In the genomic region with DNA sequence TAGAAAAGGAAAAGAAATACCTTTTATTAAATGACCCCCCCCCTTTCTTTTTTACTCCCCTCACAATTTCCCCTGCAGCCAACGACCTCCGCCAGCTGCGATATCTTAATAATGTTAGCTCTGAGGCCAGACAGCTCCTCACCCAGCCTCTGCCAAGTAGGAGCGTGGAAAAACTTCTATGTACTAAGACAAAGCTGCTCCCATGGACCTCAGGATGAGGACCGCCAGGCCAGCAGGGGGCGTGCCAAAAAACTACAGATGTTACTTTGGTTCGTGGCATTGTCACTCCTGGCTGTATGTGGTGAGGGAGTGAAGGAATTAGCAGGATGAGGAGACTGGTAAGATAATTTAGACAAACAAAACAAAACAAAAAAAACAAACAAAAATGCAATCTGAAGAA, we compare ENCODE assay signal across 10 mouse cellular contexts.
DNase-seq lines count a peak whose midpoint lies in the region; ATAC-seq and TF ChIP-seq lines count a peak whose summit lies in the region.
"Had no signal": no experiment of that assay in that cellular context is flagged by ENCODE, and none has a peak within 500 bp of the region (broad histone marks: within the 10 kb centered on the region; RNA-seq: fewer than 3 reads in every experiment).

No protein-coding gene starts in this region.

- DNase-seq in kidney, adult 11 months = no peak
- no peak for DNase-seq in midbrain, postnatal 0 days (ENCODE audit: low spot score)
- peak; percentile 52 for DNase-seq in brain, embryonic 14.5 days (ENCODE audit: low read depth)
- DNase-seq in stomach, postnatal 0 days (ENCODE audit: low spot score) = no peak
- DNase-seq in Muller cell, postnatal 12 days (ENCODE audit: inconsistent ontology term) = no peak
- DNase-seq: gastrocnemius, adult 2 months; layer of hippocampus, postnatal 36 days had no signal

- H3K9ac ChIP-seq in kidney, embryonic 15.5 days = no peak overlapping the region
- H3K9ac ChIP-seq in midbrain, postnatal 0 days (replicated peaks; ENCODE audit: low read length, poor library complexity, severe bottlenecking) = no peak overlapping the region
- no peak overlapping the region for H3K9ac ChIP-seq in midbrain, embryonic 16.5 days (ENCODE audit: low read depth, low read length)
- no peak overlapping the region for H3K9ac ChIP-seq in stomach, postnatal 0 days (ENCODE audit: low read length)
- H3K9ac ChIP-seq: embryonic facial prominence, embryonic 13.5 days had no signal

- H3K9me3 ChIP-seq in kidney, embryonic 15.5 days (replicated peaks) = no peaks in the 10 kb centered on the region
- H3K9me3 ChIP-seq in midbrain, postnatal 0 days (ENCODE audit: low read length) = no peaks in the 10 kb centered on the region
- H3K9me3 ChIP-seq in midbrain, embryonic 16.5 days (replicated peaks; ENCODE audit: control insufficient read depth, low read length, poor library complexity, severe bottlenecking) = no peaks in the 10 kb centered on the region
- H3K9me3 ChIP-seq in stomach, postnatal 0 days (ENCODE audit: control insufficient read depth, low read length) = no peaks in the 10 kb centered on the region
- H3K9me3 ChIP-seq: embryonic facial prominence, embryonic 13.5 days had no signal

- H3K27me3 ChIP-seq in kidney, embryonic 15.5 days = no peaks in the 10 kb centered on the region
- no peaks in the 10 kb centered on the region for H3K27me3 ChIP-seq in midbrain, postnatal 0 days (ENCODE audit: insufficient read depth, low read length)
- no peaks in the 10 kb centered on the region for H3K27me3 ChIP-seq in midbrain, embryonic 16.5 days (ENCODE audit: control insufficient read depth, insufficient read depth, low read depth, low read length)
- H3K27me3 ChIP-seq in stomach, postnatal 0 days (ENCODE audit: control insufficient read depth, insufficient read depth, low read length) = no peaks in the 10 kb centered on the region
- H3K27me3 ChIP-seq: embryonic facial prominence, embryonic 13.5 days had no signal

- 58% methylated on average over 7 of the region's 7 CpGs for WGBS in kidney, embryonic 15.5 days
- WGBS in midbrain, postnatal 0 days = 47% methylated on average over 7 of the region's 7 CpGs
- 57% methylated on average over 7 of the region's 7 CpGs for WGBS in midbrain, embryonic 16.5 days
- 45% methylated on average over 7 of the region's 7 CpGs for WGBS in stomach, postnatal 0 days

- H3K27ac ChIP-seq in kidney, embryonic 15.5 days = no peak overlapping the region
- no peak overlapping the region for H3K27ac ChIP-seq in midbrain, postnatal 0 days (ENCODE audit: low read depth, low read length)
- H3K27ac ChIP-seq in midbrain, embryonic 16.5 days (ENCODE audit: low read length) = no peak overlapping the region
- H3K27ac ChIP-seq in stomach, postnatal 0 days (replicated peaks) = no peak overlapping the region
- H3K27ac ChIP-seq: embryonic facial prominence, embryonic 13.5 days; gastrocnemius, adult 2 months had no signal

- H3K4me2 ChIP-seq in kidney, embryonic 15.5 days = no peak overlapping the region
- no peak overlapping the region for H3K4me2 ChIP-seq in midbrain, postnatal 0 days (ENCODE audit: low read depth, low read length, poor library complexity, severe bottlenecking)
- H3K4me2 ChIP-seq in midbrain, embryonic 16.5 days (ENCODE audit: low read length) = no peak overlapping the region
- H3K4me2 ChIP-seq in stomach, postnatal 0 days (replicated peaks; ENCODE audit: low read depth) = no peak overlapping the region
- H3K4me2 ChIP-seq: embryonic facial prominence, embryonic 13.5 days had no signal

- no peak for TF ChIP-seq POLR2A in brain, embryonic 14.5 days (IDR thresholded peaks at IDR 0.05; ENCODE audit: borderline replicate concordance, extremely low read depth, insufficient read depth, insufficient read length, poor library complexity, severe bottlenecking)

- 0 out of 2 replicates have a peak, but pooled peaks have one; percentile 12 for ATAC-seq in kidney, embryonic 15.5 days (replicated peaks; ENCODE audit: low FRiP score)
- ATAC-seq in midbrain, postnatal 0 days (ENCODE audit: low FRiP score) = no peak
- no peak for ATAC-seq in midbrain, embryonic 16.5 days
- ATAC-seq in stomach, postnatal 0 days (ENCODE audit: low FRiP score, low TSS enrichment) = no peak

- no peaks in the 10 kb centered on the region for H3K36me3 ChIP-seq in kidney, embryonic 15.5 days
- no peaks in the 10 kb centered on the region for H3K36me3 ChIP-seq in midbrain, postnatal 0 days (ENCODE audit: insufficient read depth, low read length)
- no peaks in the 10 kb centered on the region for H3K36me3 ChIP-seq in midbrain, embryonic 16.5 days (ENCODE audit: control insufficient read depth, insufficient read depth, low read length)
- no peaks in the 10 kb centered on the region for H3K36me3 ChIP-seq in stomach, postnatal 0 days (ENCODE audit: control insufficient read depth, insufficient read depth, low read length)
- H3K36me3 ChIP-seq: embryonic facial prominence, embryonic 13.5 days had no signal

- no peak for TF ChIP-seq EP300 in stomach, postnatal 0 days (optimal IDR thresholded peaks at IDR 0.05)

- H3K4me1 ChIP-seq in kidney, embryonic 15.5 days = 0 out of 2 replicates have a peak, but pooled peaks cover 3% of the 10 kb centered on the region
- no peaks in the 10 kb centered on the region for H3K4me1 ChIP-seq in midbrain, postnatal 0 days (ENCODE audit: insufficient read depth, low read length)
- H3K4me1 ChIP-seq in midbrain, embryonic 16.5 days (ENCODE audit: control insufficient read depth, insufficient read depth, low read length) = peaks cover 2% of the 10 kb centered on the region; the same call in 1 of the 2 replicates
- H3K4me1 ChIP-seq in stomach, postnatal 0 days (replicated peaks; ENCODE audit: control insufficient read depth, insufficient read depth) = no peaks in the 10 kb centered on the region

- peak; percentile 47 for TF ChIP-seq CTCF in midbrain, postnatal 0 days (IDR thresholded peaks at IDR 0.05)
- TF ChIP-seq CTCF in brain, embryonic 14.5 days (IDR thresholded peaks at IDR 0.05; ENCODE audit: borderline replicate concordance, extremely low read depth, insufficient read depth, insufficient read length) = peak; percentile 36; the same call in 1 of the 2 replicates
- TF ChIP-seq CTCF in stomach, postnatal 0 days (IDR thresholded peaks at IDR 0.05; ENCODE audit: low read depth) = peak; percentile 51

- no peak overlapping the region for H3K4me3 ChIP-seq in kidney, embryonic 15.5 days (replicated peaks)
- no peak overlapping the region for H3K4me3 ChIP-seq in midbrain, postnatal 0 days (ENCODE audit: low read depth, low read length)
- H3K4me3 ChIP-seq in midbrain, embryonic 16.5 days (ENCODE audit: low read depth, low read length) = no peak overlapping the region
- H3K4me3 ChIP-seq in stomach, postnatal 0 days (ENCODE audit: low read depth, low read length) = no peak overlapping the region
- H3K4me3 ChIP-seq: embryonic facial prominence, embryonic 13.5 days; gastrocnemius, adult 2 months had no signal
